Mouse (Mus musculus) spleen, postnatal 0 days (tissue): Measurements from ENCODE around the gene Dzip3. TPM values are rescaled to one million over a fixed set of nuclear protein-coding genes. Genes with fewer than 3 reads are reported as not detected.

Source experiments
- polyA plus RNA-seq: library from polyadenylated mRNA; unstranded; fragments of >200 nt; fragmentation: Nextera tagmentation; extraction: Ambion mirVana; gene quantifications from 2 replicates; pipeline ENCODE4 v1.2.1, GENCODE M21; 2015

Dzip3 gene
- polyA plus RNA-seq = 7.1 and 7.5 TPM in 2 replicates

DNA sequence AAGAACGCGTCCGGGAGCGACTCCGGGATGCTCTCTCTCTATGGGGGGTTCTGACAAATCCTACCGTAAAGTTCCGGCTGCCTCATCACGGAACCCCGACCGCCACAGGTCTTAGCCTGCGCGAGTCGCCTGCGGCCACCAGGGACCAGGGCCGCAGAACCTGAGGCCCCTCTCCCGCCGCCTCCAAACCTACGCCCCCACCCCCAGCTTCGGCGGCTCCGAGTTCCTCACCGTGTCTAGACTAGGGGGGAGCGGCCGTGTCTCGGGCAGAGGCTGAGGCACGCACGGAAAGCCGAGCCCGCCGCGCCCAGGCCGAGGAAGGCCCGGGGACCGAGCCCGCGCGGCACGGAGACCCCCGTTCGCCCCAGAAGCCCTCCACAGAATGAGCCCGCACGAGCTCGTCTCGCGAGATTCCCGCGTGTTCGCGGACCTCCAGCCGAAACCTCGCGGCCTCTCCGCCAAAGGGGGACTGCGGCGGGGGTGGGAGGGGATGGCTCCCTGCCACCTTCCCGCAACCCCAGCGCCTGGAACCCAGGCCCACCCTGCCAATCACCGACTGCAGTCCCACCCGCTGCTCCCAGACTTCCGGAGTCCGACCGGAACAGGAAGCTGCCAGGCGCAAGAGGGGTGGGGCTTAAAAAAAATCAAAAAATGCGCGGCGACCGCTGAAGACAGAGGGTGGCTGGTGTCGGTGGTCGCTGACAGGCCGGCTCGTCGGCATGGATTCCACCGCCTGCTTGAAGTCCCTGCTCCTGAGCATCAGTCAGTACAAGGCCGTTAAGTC, at the start of gene Dzip3, which contains the start of gene Cip2a:
TSS of gene Dzip3 (minus strand) at position 607 of the 784 bp plus-strand sequence.
TSS of gene Cip2a (plus strand) at position 627 of the 784 bp plus-strand sequence.

Other genes starting within 250 kb of the Dzip3 start
- 0.06 and 0.08 TPM in 2 replicates for gene Trat1, start 222.1 kb downstream of the Dzip3 start, polyA plus RNA-seq
- gene Retnlb, start 177.3 kb downstream of the Dzip3 start, polyA plus RNA-seq = not detected in 2 replicates
- gene Retnla, start 151.6 kb downstream of the Dzip3 start, polyA plus RNA-seq = not detected in 2 replicates
- gene Retnlg, start 121.5 kb downstream of the Dzip3 start, polyA plus RNA-seq = 1,207 and 1,458 TPM in 2 replicates
- gene Cip2a, start within 50 bp of the Dzip3 start, polyA plus RNA-seq = 16.9 and 19.1 TPM in 2 replicates
- gene Myh15, start 63.3 kb upstream of the Dzip3 start, polyA plus RNA-seq = 0.01 TPM in 1 of 2 replicates, not detected in the other